ENCODE assay signal across 8 mouse cellular contexts in the genomic region with DNA sequence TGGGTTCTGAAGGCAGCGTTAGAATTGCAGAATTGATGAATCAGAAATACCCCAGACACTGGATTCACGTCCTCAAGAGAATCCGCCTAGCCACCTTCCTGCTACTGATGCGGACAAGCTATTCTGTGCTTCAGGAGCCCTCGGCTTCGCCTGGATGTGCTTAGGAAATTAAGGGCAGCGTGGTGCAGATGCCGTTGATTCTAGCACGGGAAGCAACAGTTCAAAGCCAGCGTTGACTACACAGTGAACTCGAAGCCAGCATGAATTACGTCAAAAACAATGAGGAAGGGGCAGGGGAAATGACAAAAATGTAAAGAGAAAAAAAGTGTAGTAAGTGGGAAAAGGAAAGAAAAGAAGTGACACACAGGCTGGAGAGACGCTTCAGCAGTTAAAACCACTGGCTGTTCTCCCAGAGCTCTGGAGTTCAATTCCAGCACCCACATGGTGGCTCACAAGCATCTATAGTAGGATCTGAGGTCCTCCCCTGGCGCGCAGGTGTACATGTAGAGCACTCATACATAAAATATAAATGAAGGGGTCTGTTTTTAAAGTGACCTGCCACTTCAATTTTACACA. TPM values are rescaled to one million over a fixed set of nuclear protein-coding genes. Genes with fewer than 3 reads are reported as not detected.
A peak's percentile ranks its signal among the peaks of the same experiment; 100 is the strongest.
DNase-seq lines count a peak whose midpoint lies in the region; ATAC-seq and TF ChIP-seq lines count a peak whose summit lies in the region.

TSS of gene Snrpg (plus strand) at position 541 of the 576 bp plus-strand sequence.

- peak within 1 kb of the TSS; percentile 91 for H3K4me2 ChIP-seq in hindbrain, embryonic 16.5 days (ENCODE audit: low read length)

- peak within 1 kb of the TSS; percentile 94 for H3K27ac ChIP-seq in layer of hippocampus, adult 2 months
- peak within 1 kb of the TSS; percentile 91 for H3K27ac ChIP-seq in hindbrain, embryonic 16.5 days (ENCODE audit: low read depth, low read length)

- H3K27me3 ChIP-seq in hindbrain, embryonic 16.5 days (replicated peaks; ENCODE audit: control insufficient read depth, insufficient read depth, low read length) = no peaks in the 10 kb centered on the region

- WGBS in hindbrain, embryonic 16.5 days = 16% methylated on average over 15 of the region's 15 CpGs

- ATAC-seq in hindbrain, embryonic 16.5 days = peak; percentile 55; the same call in 1 of the 2 replicates

- H3K9ac ChIP-seq in hindbrain, embryonic 16.5 days (ENCODE audit: low read depth, low read length) = peak within 1 kb of the TSS; percentile 84

- peaks cover 26% of the 10 kb centered on the region for H3K4me1 ChIP-seq in hindbrain, embryonic 16.5 days (ENCODE audit: control insufficient read depth, insufficient read depth, low read depth, low read length)

- TF ChIP-seq CTCF in layer of hippocampus, adult 2 months (conservative IDR thresholded peaks at IDR 0.05) = no peak

- DNase-seq in layer of hippocampus, adult 2 months (ENCODE audit: low spot score in 2 of 2) = no peak
- no peak for DNase-seq in layer of hippocampus, adult 11-12 months (ENCODE audit: low spot score)
- no peak for DNase-seq in adrenal gland, adult 2 months
- no peak for DNase-seq in gastrocnemius, adult 18-20 months (ENCODE audit: low spot score)
- DNase-seq in lung, postnatal 10 days = peak; percentile 5
- peak; percentile 33 for DNase-seq in thymus, postnatal 4 days
- no peak for DNase-seq in spleen, postnatal 4 days (ENCODE audit: low spot score in 2 of 2)

- H3K36me3 ChIP-seq in hindbrain, embryonic 16.5 days (ENCODE audit: control insufficient read depth, insufficient read depth, low read length) = no peaks in the 10 kb centered on the region

- no peaks in the 10 kb centered on the region for H3K9me3 ChIP-seq in hindbrain, embryonic 16.5 days (ENCODE audit: control insufficient read depth, low read length)

- peak within 1 kb of the TSS; percentile 89 for H3K4me3 ChIP-seq in layer of hippocampus, adult 2 months
- peak within 1 kb of the TSS; percentile 71 for H3K4me3 ChIP-seq in hindbrain, embryonic 16.5 days (ENCODE audit: low read length)

RNA-seq across cellular contexts. Expression of gene Snrpg, which starts in this region (rescaled TPM):
- total RNA-seq in layer of hippocampus, adult 2 months (2021) = 10 to 100 TPM; 75.3 to 88.0 TPM
- total RNA-seq in adrenal gland, adult 2 months (2021) = 100 to 1,000 TPM; 197 to 420 TPM
- 38.8 and 52.2 TPM in 2 replicates for polyA plus RNA-seq in adrenal gland, adult 2 months (2012; rRNA removed)
- total RNA-seq in gastrocnemius, adult 18-20 months (2021) = 10 to 100 TPM; 27.9 to 31.6 TPM
- polyA plus RNA-seq in hindbrain, embryonic 16.5 days (2015; fragmentation: Nextera tagmentation; extraction: Ambion mirVana) = 234 and 259 TPM in 2 replicates

Comparison
In these comparisons a context has a peak if more than half of its experiments do, and no peak if none do; other contexts are left out.
1. DNase-seq: peak in lung, postnatal 10 days (single experiment) and thymus, postnatal 4 days (single experiment); none in layer of hippocampus, adult 2 months (0 of 2), layer of hippocampus, adult 11-12 months (single experiment), adrenal gland, adult 2 months (single experiment), gastrocnemius, adult 18-20 months (single experiment) and spleen, postnatal 4 days (0 of 2).